Mouse (Mus musculus) intestine, postnatal 0 days (tissue): ENCODE data around the gene Ccin. TPM values are rescaled to one million over a fixed set of nuclear protein-coding genes. Genes with fewer than 3 reads are reported as not detected.

Experiments used
- ATAC-seq: fragments of 200-750 bp; cut with Nextera tagmentation; 2 replicates; pipeline ENCODE4 v1.8.0; 2017; ENCODE audit warnings: mild to moderate bottlenecking, moderate TSS enrichment, moderate library complexity
- H3K27ac ChIP-seq: fragments of 300-500 bp; sonication (generic); 2 replicates; pipeline ENCODE4 v1.5.1; 2014; ENCODE audit warnings: mild to moderate bottlenecking, low read depth, low read length, moderate library complexity
- H3K27me3 ChIP-seq: fragments of 300-500 bp; sonication (generic); replicated peaks from 2 replicates; pipeline ENCODE4 v1.6.1; 2014; ENCODE audit warnings: low read length, mixed read lengths; ENCODE audit not compliant: control insufficient read depth, insufficient read depth
- H3K36me3 ChIP-seq: fragments of 300-500 bp; sonication (generic); 2 replicates; pipeline ENCODE4 v1.6.1; 2014; ENCODE audit warnings: mild to moderate bottlenecking, moderate library complexity; ENCODE audit not compliant: control insufficient read depth, insufficient read depth
- H3K4me1 ChIP-seq: fragments of 300-500 bp; sonication (generic); replicated peaks from 2 replicates; pipeline ENCODE4 v1.6.1; 2014; ENCODE audit warnings: antibody characterized with exemption, low read length, mixed read lengths; ENCODE audit not compliant: control insufficient read depth, insufficient read depth
- H3K4me2 ChIP-seq: fragments of 300-500 bp; sonication (generic); replicated peaks from 2 replicates; pipeline ENCODE4 v1.6.1; 2014; ENCODE audit warnings: low read depth, mild to moderate bottlenecking, moderate library complexity
- H3K4me3 ChIP-seq: fragments of 300-500 bp; sonication (generic); 2 replicates; pipeline ENCODE4 v1.5.1; 2014; ENCODE audit warnings: low read depth, low read length
- H3K9ac ChIP-seq: fragments of 300-500 bp; sonication (generic); 2 replicates; pipeline ENCODE4 v1.6.1; 2014; ENCODE audit warnings: mild to moderate bottlenecking, low read depth, low read length
- H3K9me3 ChIP-seq: fragments of 300-500 bp; sonication (generic); 2 replicates; pipeline ENCODE4 v1.6.1; 2016; ENCODE audit warnings: mixed run types; ENCODE audit not compliant: control insufficient read depth
- CTCF ChIP-seq: sonication (generic); IDR thresholded peaks from 2 replicates; pipeline ENCODE4 v1.5.1; 2016; ENCODE audit warnings: low read depth, mild to moderate bottlenecking, control low read depth, antibody characterized with exemption, moderate library complexity
- WGBS: fragments of 180-500 bp; shearing (Covaris S2); extraction: QIAGEN DNeasy Blood & Tissue Kit; methylation state at CpG from one replicate; pipeline ENCODE4 v1.1.7; 2014; 5-methylcytosine and 5-hydroxymethylcytosine counted together
- polyA plus RNA-seq: library from polyadenylated mRNA; unstranded; fragments of >200 nt; fragmentation: Nextera tagmentation; extraction: Ambion mirVana; gene quantifications from 2 replicates; pipeline ENCODE4 v1.2.1, GENCODE M21; 2015

The Ccin gene
- polyA plus RNA-seq, 1 experiment from 2014 or later, result not detected

GRCm38 (mm10) chr4:44004623-44005409 lies 21.5 kb downstream of the Ccin start:
- Histone ChIP-seq H3K27ac (no peak overlapping the region), H3K27me3 (no peaks in the 10 kb centered on the region), H3K4me1 (no peaks in the 10 kb centered on the region), H3K36me3 (no peaks in the 10 kb centered on the region), H3K9me3 (no peaks in the 10 kb centered on the region), H3K4me3 (no peak overlapping the region), H3K9ac (no peak overlapping the region), H3K4me2 (no peak overlapping the region)
- WGBS, result 81% methylated on average over 3 of the region's 3 CpGs
- no peak for ATAC-seq
- TF ChIP-seq CTCF, result no peak

GRCm38 (mm10) chr4:44010176-44010575 lies 26.9 kb downstream of the Ccin start:
- H3K27me3 ChIP-seq, result no peaks in the 10 kb centered on the region
- TF ChIP-seq CTCF, result peak; percentile 46
- ATAC-seq, result no peak
- no peaks in the 10 kb centered on the region for H3K36me3 ChIP-seq
- no peak overlapping the region for H3K9ac ChIP-seq
- no peaks in the 10 kb centered on the region for H3K9me3 ChIP-seq
- H3K4me3 ChIP-seq, result no peak overlapping the region
- H3K4me1 ChIP-seq, result peaks cover 6% of the 10 kb centered on the region; the same call in 1 of the 2 replicates
- WGBS, result 91% methylated on average over 1 of the region's 1 CpGs
- no peak overlapping the region for H3K27ac ChIP-seq
- no peak overlapping the region for H3K4me2 ChIP-seq

GRCm38 (mm10) chr4:44010893-44011292 lies 27.6 kb downstream of the Ccin start:
- H3K36me3 ChIP-seq, result no peaks in the 10 kb centered on the region
- peaks cover 8% of the 10 kb centered on the region; the same call in 1 of the 2 replicates for H3K4me1 ChIP-seq
- no peak for ATAC-seq
- H3K27me3 ChIP-seq, result no peaks in the 10 kb centered on the region
- H3K4me2 ChIP-seq, result no peak overlapping the region
- H3K27ac ChIP-seq, result no peak overlapping the region
- H3K9ac ChIP-seq, result no peak overlapping the region
- no peak overlapping the region for H3K4me3 ChIP-seq
- no peaks in the 10 kb centered on the region for H3K9me3 ChIP-seq
- 50% methylated on average over 2 of the region's 2 CpGs for WGBS
- TF ChIP-seq CTCF, result no peak

GRCm38 (mm10) chr4:44011799-44012198 lies 28.5 kb downstream of the Ccin start:
- Histone ChIP-seq H3K9ac (peak overlapping the region; percentile 95; the same call in 1 of the 2 replicates), H3K27me3 (no peaks in the 10 kb centered on the region), H3K4me2 (peak overlapping the region; percentile 72), H3K4me1 (peaks cover 8% of the 10 kb centered on the region; the same call in 1 of the 2 replicates), H3K36me3 (no peaks in the 10 kb centered on the region), H3K9me3 (no peaks in the 10 kb centered on the region), H3K4me3 (peak overlapping the region; percentile 95), H3K27ac (peak overlapping the region; percentile 89; the same call in 1 of the 2 replicates)
- no peak for TF ChIP-seq CTCF
- 86% methylated on average over 3 of the region's 3 CpGs for WGBS
- no peak for ATAC-seq

DNA sequence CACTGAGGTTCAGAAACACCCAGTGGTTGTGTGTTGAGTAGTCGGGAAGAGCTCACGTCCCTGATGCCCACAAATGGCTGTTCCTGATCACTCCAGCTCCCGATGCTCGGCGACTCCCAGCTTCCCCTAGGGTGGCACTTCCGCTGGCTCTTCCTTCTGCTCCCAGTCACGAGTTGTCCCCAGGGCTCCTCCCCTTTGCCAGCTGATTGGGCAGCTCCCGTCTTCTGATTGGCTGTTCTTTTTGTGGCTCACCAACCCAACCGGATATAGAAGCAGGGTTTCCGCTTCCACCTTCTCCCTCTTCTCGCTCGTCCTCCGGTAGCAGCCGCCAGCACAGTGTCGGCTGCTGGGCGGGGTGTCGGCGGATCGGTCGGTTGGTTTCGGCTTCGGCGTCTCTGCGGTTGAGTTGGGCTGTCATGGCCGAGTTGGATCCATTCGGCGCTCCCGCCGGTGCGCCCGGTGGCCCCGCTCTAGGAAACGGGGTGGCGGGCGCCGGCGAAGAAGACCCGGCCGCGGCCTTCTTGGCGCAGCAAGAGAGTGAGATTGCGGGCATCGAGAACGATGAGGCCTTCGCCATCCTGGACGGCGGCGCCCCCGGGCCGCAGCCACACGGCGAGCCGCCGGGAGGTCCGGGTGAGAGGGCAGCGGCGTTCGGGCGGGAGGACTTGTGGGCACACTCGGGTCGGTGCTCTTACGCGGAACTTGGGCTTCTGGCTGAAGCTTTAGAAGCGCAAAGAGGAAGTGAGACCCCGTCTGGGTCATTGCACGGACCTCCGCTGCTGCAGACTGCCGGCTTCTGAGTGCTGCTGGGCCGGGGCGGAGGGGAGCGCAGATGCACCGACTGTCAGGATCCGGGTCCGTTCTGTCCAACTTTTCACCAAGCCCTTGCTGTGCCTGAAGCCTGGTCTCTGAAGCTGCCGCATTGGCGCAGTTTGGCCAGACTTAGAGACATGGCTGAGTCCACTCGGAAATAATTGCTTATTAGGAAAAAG lies 29.4 kb downstream of the Ccin start:
- Histone ChIP-seq H3K27me3 (no peaks in the 10 kb centered on the region), H3K4me2 (peak overlapping the region; percentile 72), H3K9me3 (no peaks in the 10 kb centered on the region), H3K9ac (peak overlapping the region; percentile 95), H3K27ac (peak overlapping the region; percentile 89), H3K36me3 (no peaks in the 10 kb centered on the region), H3K4me1 (peaks cover 10% of the 10 kb centered on the region; the same call in 1 of the 2 replicates), H3K4me3 (peak overlapping the region; percentile 95)
- TF ChIP-seq CTCF, result no peak
- under 1% methylated on average over 77 of the region's 77 CpGs for WGBS
- peak; percentile 93 for ATAC-seq
